13 mouse cellular contexts compared by ENCODE assay signal in the genomic region with DNA sequence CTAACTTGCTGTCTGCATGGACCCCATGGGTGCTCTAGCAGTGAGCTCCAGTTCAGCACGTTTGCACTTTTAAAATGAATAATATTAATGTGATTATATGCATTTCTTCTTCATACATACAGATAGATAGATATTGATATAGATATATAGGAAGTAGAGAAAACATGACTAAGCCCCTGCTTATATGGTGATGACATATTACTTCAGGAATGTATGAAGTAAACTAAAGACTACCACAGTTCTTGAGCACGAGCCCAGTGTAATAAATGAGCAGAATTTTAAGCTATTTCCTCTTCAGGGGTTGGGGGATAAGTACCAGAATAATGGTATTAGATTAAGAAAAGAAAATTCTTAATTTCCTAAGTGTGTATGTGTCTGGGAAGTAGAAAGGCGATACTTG.
DNase-seq lines count a peak whose midpoint lies in the region; ATAC-seq and TF ChIP-seq lines count a peak whose summit lies in the region.
"Had no signal": no experiment of that assay in that cellular context is flagged by ENCODE, and none has a peak within 500 bp of the region (broad histone marks: within the 10 kb centered on the region; RNA-seq: fewer than 3 reads in every experiment).

No protein-coding gene starts in this region.

- intact Hi-C loops in left cerebral cortex, postnatal 10 days (cut with DNase I): loop anchor here (10.0 kb wide), 1 partner anchor 145 kb away; no protein-coding TSS in a partner anchor

- TF ChIP-seq CTCF in layer of hippocampus, adult 2 months (conservative IDR thresholded peaks at IDR 0.05): no peak

- H3K4me1 ChIP-seq in embryonic facial prominence, embryonic 12.5 days: peaks cover 5% of the 10 kb centered on the region; the same call in 1 of the 2 replicates
- peaks cover 8% of the 10 kb centered on the region for H3K4me1 ChIP-seq in embryonic facial prominence, embryonic 10.5 days
- no peaks in the 10 kb centered on the region for H3K4me1 ChIP-seq in limb, embryonic 11.5 days (ENCODE audit: control insufficient read depth, insufficient read depth, low read length)
- no peaks in the 10 kb centered on the region for H3K4me1 ChIP-seq in stomach, embryonic 16.5 days (ENCODE audit: control insufficient read depth, insufficient read depth, low read length)
- H3K4me1 ChIP-seq: megakaryocyte, embryonic 14.5 days; neural tube, embryonic 15.5 days had no signal

- H3K4me3 ChIP-seq in embryonic facial prominence, embryonic 12.5 days: no peak overlapping the region
- H3K4me3 ChIP-seq in embryonic facial prominence, embryonic 10.5 days: no peak overlapping the region
- no peak overlapping the region for H3K4me3 ChIP-seq in layer of hippocampus, adult 2 months
- no peak overlapping the region for H3K4me3 ChIP-seq in limb, embryonic 11.5 days (ENCODE audit: low read depth, low read length)
- no peak overlapping the region for H3K4me3 ChIP-seq in stomach, embryonic 16.5 days (replicated peaks; ENCODE audit: low read length)
- H3K4me3 ChIP-seq: megakaryocyte, embryonic 14.5 days; neural tube, embryonic 15.5 days had no signal

- no peak overlapping the region for H3K9ac ChIP-seq in embryonic facial prominence, embryonic 12.5 days
- no peak overlapping the region for H3K9ac ChIP-seq in limb, embryonic 11.5 days (ENCODE audit: low read length)
- H3K9ac ChIP-seq in stomach, embryonic 16.5 days (ENCODE audit: low read length): no peak overlapping the region
- H3K9ac ChIP-seq: lung, embryonic 14.5 days; neural tube, embryonic 15.5 days had no signal

- 0 out of 2 replicates have a peak overlapping the region, but pooled peaks have one; percentile 41 for H3K27ac ChIP-seq in embryonic facial prominence, embryonic 12.5 days
- no peak overlapping the region; the same call in 1 of the 2 replicates for H3K27ac ChIP-seq in embryonic facial prominence, embryonic 10.5 days (replicated peaks)
- H3K27ac ChIP-seq in layer of hippocampus, adult 2 months: peak overlapping the region; percentile 87
- peak overlapping the region; percentile 68; the same call in 1 of the 2 replicates for H3K27ac ChIP-seq in limb, embryonic 11.5 days (replicated peaks; ENCODE audit: low read depth, low read length)
- H3K27ac ChIP-seq in stomach, embryonic 16.5 days (ENCODE audit: low read length): peak overlapping the region; percentile 58
- H3K27ac ChIP-seq: neural tube, embryonic 15.5 days had no signal

- H3K27me3 ChIP-seq in embryonic facial prominence, embryonic 12.5 days: no peaks in the 10 kb centered on the region
- no peaks in the 10 kb centered on the region for H3K27me3 ChIP-seq in embryonic facial prominence, embryonic 10.5 days (replicated peaks; ENCODE audit: low read depth, poor library complexity, severe bottlenecking)
- no peaks in the 10 kb centered on the region for H3K27me3 ChIP-seq in limb, embryonic 11.5 days (ENCODE audit: control insufficient read depth, insufficient read depth, low read length)
- H3K27me3 ChIP-seq in stomach, embryonic 16.5 days (ENCODE audit: control insufficient read depth, insufficient read depth, low read length): no peaks in the 10 kb centered on the region
- H3K27me3 ChIP-seq: megakaryocyte, embryonic 14.5 days; neural tube, embryonic 15.5 days had no signal

- no peaks in the 10 kb centered on the region for H3K9me3 ChIP-seq in embryonic facial prominence, embryonic 12.5 days
- no peaks in the 10 kb centered on the region for H3K9me3 ChIP-seq in embryonic facial prominence, embryonic 10.5 days
- H3K9me3 ChIP-seq in limb, embryonic 11.5 days (ENCODE audit: control insufficient read depth, low read length): no peaks in the 10 kb centered on the region
- no peaks in the 10 kb centered on the region for H3K9me3 ChIP-seq in stomach, embryonic 16.5 days (replicated peaks; ENCODE audit: control insufficient read depth, low read length)
- H3K9me3 ChIP-seq: neural tube, embryonic 15.5 days had no signal

- 74% methylated on average over 3 of the region's 3 CpGs for WGBS in embryonic facial prominence, embryonic 12.5 days
- WGBS in embryonic facial prominence, embryonic 10.5 days: 84% methylated on average over 3 of the region's 3 CpGs
- 84% methylated on average over 3 of the region's 3 CpGs for WGBS in limb, embryonic 11.5 days
- WGBS in stomach, embryonic 16.5 days: 44% methylated on average over 3 of the region's 3 CpGs

- H3K36me3 ChIP-seq in embryonic facial prominence, embryonic 12.5 days: no peaks in the 10 kb centered on the region
- 0 out of 2 replicates have a peak, but pooled peaks cover 6% of the 10 kb centered on the region for H3K36me3 ChIP-seq in embryonic facial prominence, embryonic 10.5 days (replicated peaks)
- no peaks in the 10 kb centered on the region for H3K36me3 ChIP-seq in limb, embryonic 11.5 days (ENCODE audit: control insufficient read depth, insufficient read depth, low read length)
- H3K36me3 ChIP-seq in stomach, embryonic 16.5 days (ENCODE audit: control insufficient read depth, insufficient read depth, low read length): no peaks in the 10 kb centered on the region

- DNase-seq in embryonic facial prominence, embryonic 10.5 days (ENCODE audit: low spot score): no peak
- DNase-seq in layer of hippocampus, adult 2 months (ENCODE audit: low spot score in 2 of 2): no peak
- no peak for DNase-seq in layer of hippocampus, postnatal 25 days (ENCODE audit: extremely low spot score in 1 of 2, low spot score in 1 of 2)
- DNase-seq in limb, embryonic 11.5 days (ENCODE audit: low spot score): no peak
- no peak for DNase-seq in cerebellum, postnatal 14 days
- DNase-seq in left cerebral cortex, postnatal 10 days (ENCODE audit: extremely low spot score in 1 of 2, low spot score in 2 of 2): no peak
- DNase-seq: adrenal gland, adult 8-10 months; cerebellum, postnatal 25 days; lung, embryonic 14.5 days had no signal

- ATAC-seq in embryonic facial prominence, embryonic 12.5 days (ENCODE audit: insufficient number of reproducible peaks, insufficient read depth, low FRiP score, low TSS enrichment): peak; percentile 56; the same call in 1 of the 2 replicates
- ATAC-seq in limb, embryonic 11.5 days (ENCODE audit: insufficient number of reproducible peaks, low FRiP score, low TSS enrichment, low read depth): no peak
- ATAC-seq in stomach, embryonic 16.5 days (ENCODE audit: insufficient read depth, low FRiP score): peak; percentile 61; the same call in 1 of the 2 replicates

- H3K4me2 ChIP-seq in embryonic facial prominence, embryonic 12.5 days (replicated peaks): no peak overlapping the region
- H3K4me2 ChIP-seq in limb, embryonic 11.5 days (ENCODE audit: low read depth, severe bottlenecking): no peak overlapping the region
- no peak overlapping the region for H3K4me2 ChIP-seq in stomach, embryonic 16.5 days (ENCODE audit: low read depth, low read length)
- H3K4me2 ChIP-seq: lung, embryonic 14.5 days; neural tube, embryonic 15.5 days had no signal
